Mouse (Mus musculus): ENCODE measurements around the gene Brf1. TPM values are rescaled to one million over a fixed set of nuclear protein-coding genes. Genes with fewer than 3 reads are reported as not detected.

Brf1 gene
- polyA plus RNA-seq, 1 experiment from 2014 or later: 55.1 TPM

- no peak for ATAC-seq (ENCODE audit: low FRiP score, low TSS enrichment)
- H3K36me3 ChIP-seq (ENCODE audit: control insufficient read depth, insufficient read depth, low read length): no peaks in the 10 kb centered on the region
- no peaks in the 10 kb centered on the region for H3K27me3 ChIP-seq (ENCODE audit: control insufficient read depth, insufficient read depth, low read length)
- peaks cover 30% of the 10 kb centered on the region for H3K4me1 ChIP-seq (ENCODE audit: control insufficient read depth, insufficient read depth, low read length)
- no peak overlapping the region for H3K4me2 ChIP-seq (ENCODE audit: low read length)
- no peak for DNase-seq
- H3K9me3 ChIP-seq (ENCODE audit: control insufficient read depth, low read length): no peaks in the 10 kb centered on the region
- H3K9ac ChIP-seq (replicated peaks; ENCODE audit: low read length): no peak overlapping the region
- 90% methylated on average over 4 of the region's 4 CpGs for WGBS
- no peak overlapping the region for H3K27ac ChIP-seq (replicated peaks; ENCODE audit: low read depth, low read length)
- H3K4me3 ChIP-seq (replicated peaks; ENCODE audit: low read depth, low read length): no peak overlapping the region
Measured at GRCm38 (mm10) chr12:113036996-113037395, 36.5 kb upstream of the Brf1 start.

- H3K4me3 ChIP-seq (replicated peaks; ENCODE audit: low read depth, low read length): no peak overlapping the region
- H3K36me3 ChIP-seq (ENCODE audit: control insufficient read depth, insufficient read depth, low read length): no peaks in the 10 kb centered on the region
- H3K9me3 ChIP-seq (ENCODE audit: control insufficient read depth, low read length): no peaks in the 10 kb centered on the region
- no peak overlapping the region for H3K9ac ChIP-seq (replicated peaks; ENCODE audit: low read length)
- no peak overlapping the region for H3K27ac ChIP-seq (replicated peaks; ENCODE audit: low read depth, low read length)
- peaks cover 17% of the 10 kb centered on the region for H3K4me1 ChIP-seq (ENCODE audit: control insufficient read depth, insufficient read depth, low read length)
- 97% methylated on average over 2 of the region's 2 CpGs for WGBS
- H3K27me3 ChIP-seq (ENCODE audit: control insufficient read depth, insufficient read depth, low read length): no peaks in the 10 kb centered on the region
- DNase-seq (no peak), ATAC-seq (ENCODE audit: low FRiP score, low TSS enrichment) (no peak)
- no peak overlapping the region for H3K4me2 ChIP-seq (ENCODE audit: low read length)
Measured at GRCm38 (mm10) chr12:113035093-113035492, 34.6 kb upstream of the Brf1 start.

GRCm38 (mm10) chr12:113032296-113033250, 32.1 kb upstream of the Brf1 start:
- Histone ChIP-seq H3K36me3 (ENCODE audit: control insufficient read depth, insufficient read depth, low read length) (no peaks in the 10 kb centered on the region), H3K27me3 (ENCODE audit: control insufficient read depth, insufficient read depth, low read length) (no peaks in the 10 kb centered on the region), H3K4me3 (replicated peaks; ENCODE audit: low read depth, low read length) (no peak overlapping the region), H3K27ac (replicated peaks; ENCODE audit: low read depth, low read length) (peak overlapping the region; percentile 55), H3K4me1 (ENCODE audit: control insufficient read depth, insufficient read depth, low read length) (peaks cover 31% of the 10 kb centered on the region), H3K4me2 (ENCODE audit: low read length) (no peak overlapping the region), H3K9ac (replicated peaks; ENCODE audit: low read length) (no peak overlapping the region), H3K9me3 (ENCODE audit: control insufficient read depth, low read length) (no peaks in the 10 kb centered on the region)
- 62% methylated on average over 11 of the region's 11 CpGs for WGBS
- DNase-seq: peak; percentile 51
- no peak; the same call in 1 of the 2 replicates for ATAC-seq (ENCODE audit: low FRiP score, low TSS enrichment)

GRCm38 (mm10) chr12:113031441-113031840, 30.9 kb upstream of the Brf1 start:
- Histone ChIP-seq H3K4me1 (ENCODE audit: control insufficient read depth, insufficient read depth, low read length) (peaks cover 32% of the 10 kb centered on the region), H3K4me3 (replicated peaks; ENCODE audit: low read depth, low read length) (no peak overlapping the region), H3K27ac (replicated peaks; ENCODE audit: low read depth, low read length) (no peak overlapping the region), H3K36me3 (ENCODE audit: control insufficient read depth, insufficient read depth, low read length) (no peaks in the 10 kb centered on the region), H3K4me2 (ENCODE audit: low read length) (no peak overlapping the region), H3K27me3 (ENCODE audit: control insufficient read depth, insufficient read depth, low read length) (no peaks in the 10 kb centered on the region), H3K9ac (replicated peaks; ENCODE audit: low read length) (no peak overlapping the region), H3K9me3 (ENCODE audit: control insufficient read depth, low read length) (no peaks in the 10 kb centered on the region)
- DNase-seq: no peak
- no peak for ATAC-seq (ENCODE audit: low FRiP score, low TSS enrichment)
- WGBS: 88% methylated on average over 6 of the region's 6 CpGs

GRCm38 (mm10) chr12:113030993-113031392, 30.5 kb upstream of the Brf1 start:
- no peak for DNase-seq
- H3K4me2 ChIP-seq (ENCODE audit: low read length): no peak overlapping the region
- no peaks in the 10 kb centered on the region for H3K27me3 ChIP-seq (ENCODE audit: control insufficient read depth, insufficient read depth, low read length)
- H3K4me3 ChIP-seq (replicated peaks; ENCODE audit: low read depth, low read length): no peak overlapping the region
- no peaks in the 10 kb centered on the region for H3K36me3 ChIP-seq (ENCODE audit: control insufficient read depth, insufficient read depth, low read length)
- no peaks in the 10 kb centered on the region for H3K9me3 ChIP-seq (ENCODE audit: control insufficient read depth, low read length)
- no peak for ATAC-seq (ENCODE audit: low FRiP score, low TSS enrichment)
- H3K4me1 ChIP-seq (ENCODE audit: control insufficient read depth, insufficient read depth, low read length): peaks cover 32% of the 10 kb centered on the region
- no peak overlapping the region for H3K27ac ChIP-seq (replicated peaks; ENCODE audit: low read depth, low read length)
- H3K9ac ChIP-seq (replicated peaks; ENCODE audit: low read length): no peak overlapping the region
- 90% methylated on average over 9 of the region's 9 CpGs for WGBS

GRCm38 (mm10) chr12:113030046-113030445, 29.5 kb upstream of the Brf1 start:
- Histone ChIP-seq H3K9me3 (ENCODE audit: control insufficient read depth, low read length) (no peaks in the 10 kb centered on the region), H3K4me2 (ENCODE audit: low read length) (no peak overlapping the region), H3K27ac (replicated peaks; ENCODE audit: low read depth, low read length) (no peak overlapping the region), H3K36me3 (ENCODE audit: control insufficient read depth, insufficient read depth, low read length) (no peaks in the 10 kb centered on the region), H3K4me3 (replicated peaks; ENCODE audit: low read depth, low read length) (no peak overlapping the region), H3K27me3 (ENCODE audit: control insufficient read depth, insufficient read depth, low read length) (no peaks in the 10 kb centered on the region), H3K9ac (replicated peaks; ENCODE audit: low read length) (no peak overlapping the region), H3K4me1 (ENCODE audit: control insufficient read depth, insufficient read depth, low read length) (peaks cover 32% of the 10 kb centered on the region)
- DNase-seq (no peak), ATAC-seq (ENCODE audit: low FRiP score, low TSS enrichment) (no peak)
- 86% methylated on average over 4 of the region's 4 CpGs for WGBS

GRCm38 (mm10) chr12:113028898-113029297, 28.4 kb upstream of the Brf1 start:
- peak; percentile 3 for DNase-seq
- H3K4me1 ChIP-seq (ENCODE audit: control insufficient read depth, insufficient read depth, low read length): peaks cover 32% of the 10 kb centered on the region

GRCm38 (mm10) chr12:113028067-113028466, 27.6 kb upstream of the Brf1 start:
- H3K9ac ChIP-seq (replicated peaks; ENCODE audit: low read length): no peak overlapping the region
- H3K27me3 ChIP-seq (ENCODE audit: control insufficient read depth, insufficient read depth, low read length): no peaks in the 10 kb centered on the region
- H3K9me3 ChIP-seq (ENCODE audit: control insufficient read depth, low read length): no peaks in the 10 kb centered on the region
- DNase-seq: peak; percentile 29
- H3K27ac ChIP-seq (replicated peaks; ENCODE audit: low read depth, low read length): peak overlapping the region; percentile 21
- H3K4me1 ChIP-seq (ENCODE audit: control insufficient read depth, insufficient read depth, low read length): peaks cover 26% of the 10 kb centered on the region
- no peak overlapping the region for H3K4me2 ChIP-seq (ENCODE audit: low read length)
- 37% methylated on average over 5 of the region's 5 CpGs for WGBS
- H3K36me3 ChIP-seq (ENCODE audit: control insufficient read depth, insufficient read depth, low read length): peaks cover 6% of the 10 kb centered on the region; the same call in 1 of the 2 replicates
- ATAC-seq (ENCODE audit: low FRiP score, low TSS enrichment): peak; percentile 46; the same call in 1 of the 2 replicates
- H3K4me3 ChIP-seq (replicated peaks; ENCODE audit: low read depth, low read length): no peak overlapping the region

More at GRCm38 (mm10) chr12:113028898-113029297, 28.4 kb upstream of the Brf1 start:
- Histone ChIP-seq H3K27ac (replicated peaks; ENCODE audit: low read depth, low read length) (peak overlapping the region; percentile 21), H3K27me3 (ENCODE audit: control insufficient read depth, insufficient read depth, low read length) (no peaks in the 10 kb centered on the region), H3K36me3 (ENCODE audit: control insufficient read depth, insufficient read depth, low read length) (0 out of 2 replicates have a peak, but pooled peaks cover 1% of the 10 kb centered on the region), H3K4me2 (ENCODE audit: low read length) (no peak overlapping the region), H3K4me3 (replicated peaks; ENCODE audit: low read depth, low read length) (no peak overlapping the region), H3K9me3 (ENCODE audit: control insufficient read depth, low read length) (no peaks in the 10 kb centered on the region), H3K9ac (replicated peaks; ENCODE audit: low read length) (peak overlapping the region; percentile 34; the same call in 1 of the 2 replicates)
- 60% methylated on average over 9 of the region's 9 CpGs for WGBS
- ATAC-seq (ENCODE audit: low FRiP score, low TSS enrichment): no peak

Measured in midbrain, embryonic 14.5 days (tissue).